Mouse (Mus musculus): Measurements from ENCODE around the gene Glipr1. TPM values are rescaled to one million over a fixed set of nuclear protein-coding genes. Genes with fewer than 3 reads are reported as not detected.

Gene Glipr1
- 39.4 and 50.2 TPM in 2 replicates for polyA plus RNA-seq (2015; fragmentation: Nextera tagmentation; extraction: Ambion mirVana)

DNA sequence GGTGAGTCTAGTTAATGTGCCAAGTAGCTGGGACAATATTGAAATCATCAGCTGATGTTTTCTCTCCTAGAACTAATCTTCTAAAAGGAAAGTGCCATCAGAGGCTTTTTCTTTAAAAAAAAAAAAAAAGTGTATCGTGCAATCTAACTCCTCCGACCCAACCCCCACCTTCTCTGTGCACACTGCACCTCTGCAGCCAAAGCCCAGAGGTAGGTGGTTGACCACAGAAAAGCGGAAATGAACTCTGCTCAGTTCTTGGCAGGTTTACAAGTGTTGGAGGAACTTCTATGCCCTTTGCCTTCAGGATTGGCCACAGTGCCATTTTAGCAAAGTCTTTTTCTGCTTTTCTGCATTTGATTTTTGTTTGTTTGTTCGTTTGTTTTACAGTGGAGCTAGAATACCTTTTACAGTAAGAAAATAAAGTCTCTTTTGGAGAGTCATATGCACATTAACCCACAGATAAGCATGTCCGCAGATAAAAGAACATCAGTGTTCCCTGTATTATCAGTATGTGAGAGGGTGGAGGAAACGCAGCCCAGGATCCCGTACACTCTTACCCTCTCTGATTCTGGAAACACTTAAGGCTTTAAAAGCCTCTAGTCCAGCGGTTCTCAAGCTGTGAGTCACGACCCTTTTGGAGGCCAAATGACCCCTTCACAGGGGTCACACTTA, at the start of gene Glipr1:
Gene Glipr1, minus strand, starts transcription at position 88 of the 672 bp plus-strand sequence.

DNA sequence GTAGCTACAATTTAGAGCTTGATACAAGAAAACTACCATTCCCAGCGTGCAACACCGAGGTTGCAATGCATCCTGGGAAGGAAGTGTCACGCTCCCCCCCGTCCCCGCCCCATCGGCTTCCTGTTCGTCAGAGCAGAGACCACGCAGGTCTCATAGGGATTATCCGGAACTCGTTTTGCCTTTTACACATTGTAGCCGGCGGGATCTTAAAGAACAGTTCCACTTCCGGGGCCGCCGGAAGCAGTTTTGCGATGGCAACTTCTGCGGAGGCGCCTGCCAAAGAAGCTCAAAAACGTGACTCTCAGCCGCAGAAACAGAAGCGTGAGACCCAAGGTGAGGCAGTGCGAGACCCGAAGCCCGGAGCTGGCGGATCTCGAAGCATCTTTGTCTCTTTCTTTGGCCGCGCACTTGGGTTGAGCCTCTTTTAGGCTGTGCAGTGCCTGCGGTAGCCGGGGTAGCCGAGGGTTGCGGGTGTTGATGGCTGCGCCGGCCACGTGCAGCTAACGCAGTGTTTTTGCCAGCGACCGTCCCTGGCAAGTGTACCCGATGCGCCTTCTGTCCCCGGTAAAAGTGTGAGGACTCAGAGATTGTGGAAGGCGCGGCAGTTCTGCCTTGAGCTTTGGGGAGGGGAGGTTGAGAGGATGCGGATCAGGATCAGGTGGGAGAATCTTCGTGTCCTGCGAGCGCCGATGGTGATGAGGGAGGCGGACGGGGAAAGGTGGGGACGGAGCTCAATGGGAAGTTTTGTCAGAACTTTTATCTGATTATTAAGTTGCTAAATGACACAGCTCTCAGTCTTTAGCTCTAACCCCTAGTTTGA, 29.7 kb downstream of the Glipr1 start, which contains the start of gene Krr1:
Gene Krr1, plus strand, starts transcription at position 123 of the 820 bp plus-strand sequence.

Other genes starting within 250 kb of the Glipr1 start
- 17.9 and 21.9 TPM in 2 replicates for gene Krr1, start 30.0 kb downstream of the Glipr1 start, polyA plus RNA-seq (2015; fragmentation: Nextera tagmentation; extraction: Ambion mirVana)
- not detected in 2 replicates for gene Glipr1l1, start 57.6 kb upstream of the Glipr1 start, polyA plus RNA-seq (2015; fragmentation: Nextera tagmentation; extraction: Ambion mirVana)
- not detected in 2 replicates for gene Glipr1l2, start 80.7 kb upstream of the Glipr1 start, polyA plus RNA-seq (2015; fragmentation: Nextera tagmentation; extraction: Ambion mirVana)
- gene Glipr1l3, start 157.7 kb upstream of the Glipr1 start, polyA plus RNA-seq (2015; fragmentation: Nextera tagmentation; extraction: Ambion mirVana), result not detected in 2 replicates
- gene Caps2, start 161.0 kb upstream of the Glipr1 start, polyA plus RNA-seq (2015; fragmentation: Nextera tagmentation; extraction: Ambion mirVana), result 0.12 TPM in 1 of 2 replicates, not detected in the other

Data from urinary bladder, postnatal 0 days (tissue).